Mouse (Mus musculus): ENCODE measurements around the gene Slc25a38. TPM values are rescaled to one million over a fixed set of nuclear protein-coding genes. Genes with fewer than 3 reads are reported as not detected.

Slc25a38 gene
- total RNA-seq, 2 experiments from 2014 or later, result 10.1 to 10.4 TPM

DNA sequence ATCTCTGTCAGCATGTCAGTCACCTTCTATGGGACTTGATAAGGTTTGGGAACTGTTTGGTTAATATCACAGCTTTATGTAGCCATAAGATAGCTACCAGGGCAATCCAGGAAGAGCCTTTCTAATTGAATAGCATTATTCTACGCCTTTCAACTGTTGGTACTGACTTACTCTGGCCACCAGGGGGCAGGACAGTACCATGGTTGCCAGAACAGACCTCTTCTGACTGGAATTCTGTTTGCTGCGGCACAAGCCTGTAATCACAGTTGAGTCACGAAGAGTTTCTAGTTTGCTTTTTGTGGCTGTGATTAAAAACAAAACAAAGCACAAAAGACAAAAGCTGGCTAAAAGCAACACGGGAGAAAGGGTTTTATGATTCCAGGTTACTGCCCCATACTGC lies 30.5 kb downstream of the Slc25a38 start:
- no peak for DNase-seq

DNA sequence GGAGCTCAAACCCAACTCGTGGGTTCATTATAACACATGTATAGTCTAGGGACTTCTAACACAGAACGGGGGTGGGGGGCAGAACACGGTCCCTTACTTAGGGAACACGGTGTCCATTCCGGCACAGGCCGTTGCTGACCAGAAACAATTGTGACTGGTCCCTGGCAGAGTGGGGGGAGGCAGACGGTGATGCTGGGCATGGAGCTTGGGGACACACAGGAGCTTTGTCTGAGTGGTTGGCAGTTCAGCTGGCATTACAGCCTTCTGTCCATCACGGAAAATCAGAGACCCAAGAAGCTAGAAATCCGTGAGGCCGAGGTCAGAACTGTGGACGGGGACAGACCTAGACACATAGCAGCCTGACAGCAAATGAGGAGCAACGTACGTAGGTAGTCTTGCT lies 34.3 kb downstream of the Slc25a38 start:
- DNase-seq, result no peak

DNA sequence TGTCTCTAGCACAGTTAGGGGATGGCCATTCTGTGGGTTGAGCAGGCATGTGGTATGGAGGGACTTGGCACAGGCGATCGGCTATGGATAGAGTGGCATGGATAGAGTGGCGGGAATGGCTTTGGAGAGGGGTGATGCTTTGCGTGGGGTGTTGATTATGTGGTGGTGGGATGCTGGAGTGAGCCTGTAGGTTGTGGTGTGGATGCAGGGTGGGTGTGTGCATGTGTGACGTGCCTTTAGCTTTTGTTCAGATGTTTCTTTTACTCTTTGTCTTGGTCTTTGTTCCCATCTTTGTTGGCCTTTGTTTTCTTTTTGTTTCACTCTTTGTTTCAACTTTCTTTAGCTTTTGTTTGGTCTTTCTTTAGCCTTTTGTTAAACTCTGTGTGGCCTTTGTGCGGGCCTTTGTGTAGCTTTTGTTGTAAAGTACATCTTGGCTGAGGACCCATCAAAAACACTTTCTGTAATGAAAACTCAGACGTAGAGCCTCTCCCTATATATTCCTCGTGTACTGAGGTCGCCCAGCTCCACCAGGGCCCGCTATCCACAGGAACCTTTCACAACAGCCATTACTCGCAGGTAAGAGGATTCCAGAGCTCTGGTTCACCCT lies 39.2 kb downstream of the Slc25a38 start, which contains the start of gene Mobp:
Mobp (plus strand) TSS at position 486 of the 607 bp plus-strand sequence.
- no peak for DNase-seq

DNA sequence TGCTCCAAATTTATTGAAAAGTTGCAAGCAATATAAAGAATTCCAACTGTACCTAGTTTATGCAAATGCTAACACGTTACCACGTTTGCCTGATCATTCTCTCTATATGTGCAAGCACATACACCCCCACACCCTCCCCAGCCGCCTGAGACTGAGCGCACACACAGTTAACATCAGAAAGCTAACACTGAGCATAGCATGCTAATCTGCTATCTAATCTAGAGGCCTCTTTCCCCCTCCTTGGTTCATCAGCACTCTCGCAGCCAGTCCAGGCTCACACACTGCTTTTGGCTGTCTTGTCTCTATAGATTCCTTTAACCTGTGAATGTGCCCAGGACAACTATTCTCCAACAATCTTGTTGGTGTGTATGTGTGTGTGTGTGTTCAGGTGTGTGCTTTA lies 41.0 kb downstream of the Slc25a38 start:
- no peak for DNase-seq

DNA sequence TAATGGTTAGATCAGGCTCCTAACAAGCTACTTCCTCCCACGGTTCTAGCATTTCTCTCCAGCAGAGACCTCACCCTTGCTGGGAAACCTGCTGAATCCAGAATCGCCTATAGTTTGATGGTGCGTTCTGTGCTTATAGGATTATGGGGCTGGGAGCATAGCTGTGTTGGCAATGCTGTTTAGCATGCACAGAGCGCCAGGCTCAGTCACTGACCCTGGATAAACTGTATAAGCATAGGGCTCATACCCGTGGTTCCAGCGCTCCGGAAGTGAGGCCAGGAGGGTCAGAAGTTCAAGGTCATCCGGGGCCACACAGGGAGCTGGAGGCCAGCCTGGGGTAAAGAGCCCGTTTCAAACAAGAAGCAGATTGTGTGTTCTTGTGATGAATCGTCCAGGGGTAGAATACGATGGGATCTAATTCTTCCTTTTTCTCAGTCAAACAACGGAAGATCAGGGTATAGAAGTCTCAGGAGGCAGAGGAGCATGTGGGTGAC lies 41.8 kb downstream of the Slc25a38 start:
- no peak for DNase-seq

DNA sequence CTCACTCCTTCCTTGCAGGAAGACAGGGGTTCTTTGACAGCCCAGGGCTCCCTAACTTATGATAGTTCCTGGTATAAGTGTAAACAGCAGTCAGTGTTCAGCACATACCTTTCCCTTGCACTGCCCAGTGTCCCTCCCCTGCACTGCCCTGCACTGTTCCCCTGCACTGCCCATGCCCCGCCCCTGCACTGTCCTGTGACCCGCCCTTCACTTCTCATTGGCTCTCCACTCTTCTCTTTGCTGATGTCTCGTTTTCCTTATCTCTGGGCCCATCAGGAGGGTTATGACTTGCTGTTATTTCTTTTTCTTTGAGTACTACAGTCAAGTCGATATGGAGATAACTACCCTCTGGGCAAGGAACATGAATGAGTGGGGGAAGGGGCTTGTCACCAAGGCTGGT lies 47.9 kb downstream of the Slc25a38 start:
- no peak for DNase-seq

DNA sequence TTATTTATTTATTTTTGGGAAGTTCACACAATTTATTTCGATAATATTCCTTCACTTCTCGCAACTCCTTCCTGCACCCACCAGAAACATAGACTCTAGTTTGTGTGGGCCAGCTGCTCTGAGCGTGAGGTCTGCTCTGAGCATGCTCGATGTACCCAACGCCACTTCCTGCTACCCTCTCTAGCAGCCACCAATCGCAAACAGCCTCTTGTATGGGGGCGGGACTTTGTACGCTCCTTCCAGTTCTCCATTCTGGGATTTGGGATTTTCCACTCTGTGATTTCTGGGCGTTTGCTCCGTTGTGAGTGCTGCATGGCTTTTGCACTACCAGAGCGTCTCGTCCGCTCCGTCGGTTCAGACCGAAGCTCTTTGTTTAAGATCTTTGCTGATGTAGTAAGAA lies 53.7 kb downstream of the Slc25a38 start:
- no peak for DNase-seq

DNA sequence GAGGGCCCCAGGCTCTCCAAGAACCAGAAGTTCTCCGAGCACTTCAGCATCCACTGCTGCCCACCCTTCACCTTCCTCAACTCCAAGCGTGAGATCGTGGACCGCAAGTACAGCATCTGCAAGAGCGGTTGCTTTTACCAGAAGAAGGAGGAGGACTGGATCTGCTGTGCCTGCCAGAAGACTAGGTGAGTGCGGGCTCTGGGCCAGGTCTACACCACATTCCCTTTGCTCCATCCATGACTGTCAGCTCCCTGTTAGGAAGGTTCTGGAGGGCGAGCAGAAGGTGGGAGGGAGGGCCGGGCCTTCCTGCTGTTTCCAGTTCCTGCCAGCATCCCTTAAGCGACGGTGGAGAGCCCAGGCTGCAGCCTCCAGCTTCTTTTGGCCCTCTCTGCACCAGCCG lies 57.7 kb downstream of the Slc25a38 start:
- no peak for DNase-seq

DNA sequence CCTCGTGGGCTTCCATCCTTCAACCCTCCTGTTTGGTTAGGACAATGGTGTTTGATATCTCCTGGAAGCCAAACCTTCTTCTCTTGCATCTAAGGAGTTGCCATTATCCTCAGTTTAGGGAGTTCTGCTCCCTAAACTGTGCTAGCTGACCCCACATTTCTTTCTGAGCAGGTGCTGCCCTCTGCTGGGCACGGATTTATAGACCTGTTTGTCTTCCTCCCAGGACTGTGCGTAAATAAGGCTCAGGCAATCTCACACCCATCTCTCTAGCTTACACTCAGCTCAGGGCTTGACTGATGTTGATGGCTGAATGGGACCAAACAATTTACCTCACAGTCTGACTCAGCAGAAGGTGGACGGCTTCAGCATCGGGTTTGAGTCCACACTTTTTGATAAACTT lies 61.1 kb downstream of the Slc25a38 start:
- DNase-seq, result no peak

Other genes starting within 250 kb of the Slc25a38 start
- 10 to 100 TPM; 12.0 to 12.3 TPM for gene Wdr48, start 215.5 kb upstream of the Slc25a38 start, total RNA-seq (2021)
- gene Gorasp1, start 172.8 kb upstream of the Slc25a38 start, total RNA-seq (2021), result 10 to 100 TPM; 17.2 to 19.3 TPM
- not detected for gene Ttc21a, start 172.8 kb upstream of the Slc25a38 start, total RNA-seq (2021)
- gene Csrnp1, start 125.7 kb upstream of the Slc25a38 start, total RNA-seq (2021), result 1 to 10 TPM; 2.4 to 3.6 TPM
- gene Xirp1, start 86.8 kb upstream of the Slc25a38 start, total RNA-seq (2021), result 100 to 1,000 TPM; 105 to 112 TPM
- gene Cx3cr1, start 40.5 kb upstream of the Slc25a38 start, total RNA-seq (2021), result under 1 TPM; 0.24 to 0.61 TPM
- gene Ccr8, start 18.3 kb upstream of the Slc25a38 start, total RNA-seq (2021), result not detected
- gene Rpsa, start 17.3 kb downstream of the Slc25a38 start, total RNA-seq (2021), result 100 to 1,000 TPM; 388 to 402 TPM
- gene Mobp, start 39.3 kb downstream of the Slc25a38 start, total RNA-seq (2021), result not detected
- 1 to 10 TPM in 1 of 2 experiments, under 1 TPM in 1; 0.97 to 4.5 TPM for gene Myrip, start 191.1 kb downstream of the Slc25a38 start, total RNA-seq (2021)

Measured in gastrocnemius, postnatal 25 days (tissue).